Comparison of ENCODE assay signal across 8 mouse cellular contexts in genomic region chr13:74807446-74808151, GRCm38 (mm10). TPM values are rescaled to one million over a fixed set of nuclear protein-coding genes. Genes with fewer than 3 reads are reported as not detected.
DNase-seq lines count a peak whose midpoint lies in the region; ATAC-seq and TF ChIP-seq lines count a peak whose summit lies in the region.

No protein-coding gene starts in this region.

- H3K27me3 ChIP-seq in intestine, embryonic 16.5 days (replicated peaks; ENCODE audit: control insufficient read depth, insufficient read depth, low read length): no peaks in the 10 kb centered on the region
- H3K27me3 ChIP-seq in neural tube, embryonic 12.5 days (replicated peaks): no peaks in the 10 kb centered on the region
- H3K27me3 ChIP-seq in thymus, adult 2 months (ENCODE audit: control insufficient read depth, insufficient read depth, low read length): no peaks in the 10 kb centered on the region

- peak; percentile 35; the same call in 1 of the 2 replicates for TF ChIP-seq POLR2A in thymus, adult 2 months (IDR thresholded peaks at IDR 0.05; ENCODE audit: control insufficient read depth, extremely low read depth, insufficient read depth, low read length, poor library complexity)

- peak overlapping the region; percentile 88 for H3K9ac ChIP-seq in intestine, embryonic 16.5 days (ENCODE audit: low read depth, low read length)
- peak overlapping the region; percentile 70; the same call in 1 of the 2 replicates for H3K9ac ChIP-seq in neural tube, embryonic 12.5 days

- H3K4me1 ChIP-seq in intestine, embryonic 16.5 days (ENCODE audit: control insufficient read depth, insufficient read depth, low read length): no peaks in the 10 kb centered on the region
- H3K4me1 ChIP-seq in neural tube, embryonic 12.5 days: no peaks in the 10 kb centered on the region
- H3K4me1 ChIP-seq in thymus, adult 2 months (replicated peaks; ENCODE audit: control insufficient read depth, insufficient read depth, low read length): peaks cover 8% of the 10 kb centered on the region

- peak overlapping the region; percentile 84 for H3K4me2 ChIP-seq in intestine, embryonic 16.5 days (ENCODE audit: low read depth, low read length)
- H3K4me2 ChIP-seq in neural tube, embryonic 12.5 days (replicated peaks): peak overlapping the region; percentile 94

- peak overlapping the region; percentile 86 for H3K27ac ChIP-seq in intestine, embryonic 16.5 days (ENCODE audit: low read length)
- no peak overlapping the region for H3K27ac ChIP-seq in neural tube, embryonic 12.5 days
- peak overlapping the region; percentile 31; the same call in 1 of the 2 replicates for H3K27ac ChIP-seq in thymus, adult 2 months (ENCODE audit: control insufficient read depth, insufficient read depth, low read length)

- H3K9me3 ChIP-seq in intestine, embryonic 16.5 days (ENCODE audit: control insufficient read depth, low read length): no peaks in the 10 kb centered on the region
- H3K9me3 ChIP-seq in neural tube, embryonic 12.5 days: no peaks in the 10 kb centered on the region

- H3K4me3 ChIP-seq in intestine, embryonic 16.5 days (ENCODE audit: low read length): peak overlapping the region; percentile 88
- peak overlapping the region; percentile 58 for H3K4me3 ChIP-seq in neural tube, embryonic 12.5 days
- H3K4me3 ChIP-seq in thymus, adult 2 months (ENCODE audit: control insufficient read depth, insufficient read depth, low read length): peak overlapping the region; percentile 80

- WGBS in intestine, embryonic 16.5 days: 1% methylated on average over 31 of the region's 31 CpGs
- WGBS in neural tube, embryonic 12.5 days: 2% methylated on average over 31 of the region's 31 CpGs
- 1% methylated on average over 31 of the region's 31 CpGs for WGBS in thymus, adult 2 months

- peak; percentile 98 for ATAC-seq in intestine, embryonic 16.5 days
- peak; percentile 93 for ATAC-seq in neural tube, embryonic 12.5 days (ENCODE audit: low FRiP score, low read depth)

- DNase-seq in CD4-positive, CD25-positive, alpha-beta regulatory T cell, adult 2 months (ENCODE audit: low read depth, low spot score): peak; percentile 88
- DNase-seq in adrenal gland, adult 18-20 months (ENCODE audit: low spot score in 2 of 2): peak; percentile 69 to 73
- DNase-seq in embryo, embryonic 9.5 days (ENCODE audit: extremely low spot score): peak; percentile 77
- DNase-seq in gonadal fat pad, adult 2 months (ENCODE audit: low read depth): peak; percentile 30
- peak; percentile 88 to 91 for DNase-seq in lung, adult 18-20 months
- DNase-seq in thymus, adult 2 months: peak; percentile 86

- TF ChIP-seq CTCF in thymus, adult 2 months (IDR thresholded peaks at IDR 0.05; ENCODE audit: borderline replicate concordance, control insufficient read depth, extremely low read depth, insufficient read depth, low read length, poor library complexity): no peak

- H3K36me3 ChIP-seq in intestine, embryonic 16.5 days (ENCODE audit: control insufficient read depth, insufficient read depth, low read length): no peaks in the 10 kb centered on the region; the same call in 1 of the 2 replicates
- no peaks in the 10 kb centered on the region for H3K36me3 ChIP-seq in neural tube, embryonic 12.5 days
- H3K36me3 ChIP-seq in thymus, adult 2 months (ENCODE audit: control insufficient read depth, insufficient read depth, low read length): no peaks in the 10 kb centered on the region

RNA-seq across cellular contexts. Expression of gene Cast, which starts 1.0 kb away (rescaled TPM):
- total RNA-seq in adrenal gland, adult 18-20 months (2021): 10 to 100 TPM; 64.2 to 75.1 TPM
- 12.9 and 15.0 TPM in 2 replicates for polyA plus RNA-seq in gonadal fat pad, adult 2 months (2012; rRNA removed)
- 29.5 and 30.7 TPM in 2 replicates for polyA plus RNA-seq in intestine, embryonic 16.5 days (2015; fragmentation: Nextera tagmentation; extraction: Ambion mirVana)
- polyA plus RNA-seq in neural tube, embryonic 12.5 days (2016; fragmentation: Nextera tagmentation; extraction: Ambion mirVana): 14.4 and 18.2 TPM in 2 replicates
- polyA plus RNA-seq in thymus, adult 2 months (2012; rRNA removed): 10.7 and 12.3 TPM in 2 replicates

Comparison
In these comparisons a context has a peak if more than half of its experiments do, and no peak if none do; other contexts are left out.
1. DNase-seq: peak in every context shown above with its lines; median percentile 90 in lung, adult 18-20 months; 88 in CD4-positive, CD25-positive, alpha-beta regulatory T cell, adult 2 months; 86 in thymus, adult 2 months; 77 in embryo, embryonic 9.5 days; 71 in adrenal gland, adult 18-20 months; 30 in gonadal fat pad, adult 2 months.